Mouse (Mus musculus): ENCODE results near the gene Abhd6.

GRCm38 (mm10) chr14:8000247-8000646 lies 2.5 kb upstream of the Abhd6 start:
- TF ChIP-seq CTCF (IDR thresholded peaks at IDR 0.05; ENCODE audit: low read depth), result no peak
- TF ChIP-seq EP300 (optimal IDR thresholded peaks at IDR 0.05), result no peak
